Mouse (Mus musculus) C2C12 (cell line): ENCODE results near the gene Rcor3.

ENCODE experiments used
- CTCF ChIP-seq: IDR thresholded peaks from one replicate; pipeline ENCODE4 v1.5.1; 2011; ENCODE audit not compliant: control insufficient read depth, insufficient read depth, insufficient read length
- FOSL1 ChIP-seq: IDR thresholded peaks from one replicate; pipeline ENCODE4 v1.8.0; 2011; ENCODE audit warnings: mild to moderate bottlenecking, low read length; ENCODE audit not compliant: poor library complexity, insufficient read depth, severe bottlenecking
- USF1 ChIP-seq: IDR thresholded peaks from one replicate; pipeline ENCODE4 v1.6.1; 2011; ENCODE audit warnings: low read depth, mild to moderate bottlenecking, control low read depth, moderate library complexity

DNA sequence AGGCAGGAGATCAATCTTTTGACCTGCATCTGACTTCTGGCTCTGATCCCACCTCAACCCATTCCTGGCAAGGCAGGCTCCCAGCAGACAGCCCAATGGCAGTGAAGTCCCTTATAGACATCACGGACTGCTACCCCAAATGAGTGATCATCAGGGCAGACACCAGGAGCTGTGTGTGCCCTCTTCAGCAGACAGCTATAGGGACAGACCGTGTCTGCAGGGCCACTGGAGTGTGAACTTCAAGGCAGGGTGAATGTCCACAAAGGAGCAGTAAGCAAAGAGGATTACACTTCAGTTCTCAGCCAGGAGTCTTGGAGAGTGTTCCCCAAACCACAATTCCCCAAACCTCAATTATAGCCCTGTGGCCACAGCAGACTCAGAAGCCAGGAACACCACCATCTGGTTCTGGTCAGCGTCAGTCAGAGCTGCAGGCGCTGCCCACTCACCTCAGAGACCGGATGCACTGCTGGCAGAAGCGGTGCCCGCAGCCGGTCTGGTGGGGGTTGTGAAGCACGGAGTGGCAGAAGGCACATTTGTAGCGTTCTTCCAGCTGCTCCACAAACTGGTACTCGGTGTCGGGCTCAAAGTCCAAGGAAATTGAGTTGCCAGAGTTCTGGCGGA is 67.8 kb downstream of the Rcor3 start:
- TF ChIP-seq USF1: no peak
- no peak for TF ChIP-seq CTCF
- TF ChIP-seq FOSL1: no peak
